Mouse (Mus musculus) heart, embryonic 12.5 days (tissue): ENCODE results near the gene Col19a1. TPM values are rescaled to one million over a fixed set of nuclear protein-coding genes. Genes with fewer than 3 reads are reported as not detected.
"Not testable (repeated sequence)": the region's sequence is repeated elsewhere in the genome, so short reads cannot be mapped to it uniquely, and the experiment has no call there.

Source experiments
- ATAC-seq: fragments of 200-750 bp; cut with Nextera tagmentation; 2 replicates; pipeline ENCODE4 v1.8.0; 2017; ENCODE audit warnings: moderate TSS enrichment, moderate library complexity; ENCODE audit not compliant: insufficient number of reproducible peaks, low FRiP score
- H3K27ac ChIP-seq: fragments of 300-500 bp; sonication (generic); 2 replicates; pipeline ENCODE4 v1.5.1; 2016; ENCODE audit warnings: mild to moderate bottlenecking, moderate library complexity; ENCODE audit not compliant: poor library complexity, severe bottlenecking
- H3K27me3 ChIP-seq: fragments of 300-500 bp; sonication (generic); replicated peaks from 2 replicates; pipeline ENCODE4 v1.6.1; 2016; ENCODE audit warnings: mild to moderate bottlenecking, moderate library complexity
- H3K36me3 ChIP-seq: fragments of 300-500 bp; sonication (generic); 2 replicates; pipeline ENCODE4 v1.6.1; 2016; ENCODE audit warnings: mild to moderate bottlenecking, moderate library complexity
- H3K4me1 ChIP-seq: fragments of 300-500 bp; sonication (generic); replicated peaks from 2 replicates; pipeline ENCODE4 v1.6.1; 2016; ENCODE audit warnings: mild to moderate bottlenecking
- H3K4me2 ChIP-seq: fragments of 300-500 bp; sonication (generic); 2 replicates; pipeline ENCODE4 v1.6.1; 2016; ENCODE audit warnings: mild to moderate bottlenecking, moderate library complexity
- H3K4me3 ChIP-seq: fragments of 300-500 bp; sonication (generic); 2 replicates; pipeline ENCODE4 v1.5.1; 2016; ENCODE audit warnings: mild to moderate bottlenecking
- H3K9ac ChIP-seq: fragments of 300-500 bp; sonication (generic); 2 replicates; pipeline ENCODE4 v1.6.1; 2016; ENCODE audit warnings: mild to moderate bottlenecking, moderate library complexity
- H3K9me3 ChIP-seq: fragments of 300-500 bp; sonication (generic); replicated peaks from 2 replicates; pipeline ENCODE4 v1.6.1; 2016; ENCODE audit warnings: mild to moderate bottlenecking, moderate library complexity
- WGBS: fragments of 180-500 bp; shearing (Covaris S2); methylation state at CpG from one replicate; pipeline ENCODE4 v1.1.7; 2016; 5-methylcytosine and 5-hydroxymethylcytosine counted together
- polyA plus RNA-seq: library from polyadenylated mRNA; unstranded; fragments of >200 nt; fragmentation: Nextera tagmentation; extraction: Ambion mirVana; gene quantifications from 2 replicates; pipeline ENCODE4 v1.2.1, GENCODE M21; 2016

Gene Col19a1
- 0.08 and 0.14 TPM in 2 replicates for polyA plus RNA-seq

- Histone ChIP-seq H3K4me3 (peak within 1 kb of the TSS; percentile 58), H3K9ac (peak within 1 kb of the TSS; percentile 58), H3K27me3 (peaks cover 44% of the 10 kb centered on the region), H3K27ac (no peak within 1 kb of the TSS), H3K36me3 (no peaks in the 10 kb centered on the region), H3K4me1 (0 out of 2 replicates have a peak, but pooled peaks cover 6% of the 10 kb centered on the region), H3K4me2 (peak within 1 kb of the TSS; percentile 95), H3K9me3 (no peaks in the 10 kb centered on the region)
- ATAC-seq, result 0 out of 2 replicates have a peak, but pooled peaks have one; percentile 45
- 1% methylated on average over 22 of the region's 22 CpGs for WGBS
Observed at GRCm38 (mm10) chr1:24587141-24587541, at the start of gene Col19a1. Gene Col19a1, minus strand, starts transcription at chr1:24587472.

- H3K4me2 ChIP-seq, result peak overlapping the region; percentile 48
- H3K9me3 ChIP-seq, result no peaks in the 10 kb centered on the region
- H3K27me3 ChIP-seq, result no peaks in the 10 kb centered on the region
- no peaks in the 10 kb centered on the region for H3K4me1 ChIP-seq
- ATAC-seq, result no peak
- H3K4me3 ChIP-seq, result no peak overlapping the region
- H3K9ac ChIP-seq, result no peak overlapping the region
- no peaks in the 10 kb centered on the region for H3K36me3 ChIP-seq
- WGBS, result 31% methylated on average over 14 of the region's 14 CpGs
- no peak overlapping the region for H3K27ac ChIP-seq
Observed at GRCm38 (mm10) chr1:24633553-24634132, 46.4 kb upstream of the Col19a1 start.

GRCm38 (mm10) chr1:24612556-24612955, 25.3 kb upstream of the Col19a1 start:
- not testable (repeated sequence) for H3K4me1 ChIP-seq, H3K4me3 ChIP-seq, ATAC-seq, H3K27me3 ChIP-seq, H3K27ac ChIP-seq, H3K36me3 ChIP-seq, H3K4me2 ChIP-seq, H3K9ac ChIP-seq, H3K9me3 ChIP-seq
- WGBS, result 0% methylated on average over 2 of the region's 2 CpGs

GRCm38 (mm10) chr1:24595096-24595495, 7.8 kb upstream of the Col19a1 start:
- no peak overlapping the region for H3K4me3 ChIP-seq
- WGBS, result 88% methylated on average over 19 of the region's 19 CpGs
- H3K27me3 ChIP-seq, result no peaks in the 10 kb centered on the region
- no peak overlapping the region for H3K4me2 ChIP-seq
- 0 out of 2 replicates have a peak, but pooled peaks have one; percentile 39 for ATAC-seq
- H3K27ac ChIP-seq, result no peak overlapping the region
- no peaks in the 10 kb centered on the region for H3K36me3 ChIP-seq
- peaks cover 9% of the 10 kb centered on the region for H3K9me3 ChIP-seq
- H3K4me1 ChIP-seq, result no peaks in the 10 kb centered on the region
- H3K9ac ChIP-seq, result no peak overlapping the region

- H3K4me3 ChIP-seq, result peak overlapping the region; percentile 58
- no peak overlapping the region for H3K27ac ChIP-seq
- H3K9ac ChIP-seq, result peak overlapping the region; percentile 58
- ATAC-seq, result peak; percentile 57; the same call in 1 of the 2 replicates
- WGBS, result 1% methylated on average over 72 of the region's 72 CpGs
- H3K36me3 ChIP-seq, result no peaks in the 10 kb centered on the region
- peaks cover 44% of the 10 kb centered on the region for H3K27me3 ChIP-seq
- no peaks in the 10 kb centered on the region for H3K9me3 ChIP-seq
- 0 out of 2 replicates have a peak, but pooled peaks cover 6% of the 10 kb centered on the region for H3K4me1 ChIP-seq
- H3K4me2 ChIP-seq, result peak overlapping the region; percentile 95
Observed at GRCm38 (mm10) chr1:24586370-24587140, 717 bp downstream of the Col19a1 start.

- no peak overlapping the region for H3K4me2 ChIP-seq
- H3K27ac ChIP-seq, result no peak overlapping the region
- no peaks in the 10 kb centered on the region for H3K4me1 ChIP-seq
- H3K9me3 ChIP-seq, result no peaks in the 10 kb centered on the region
- H3K27me3 ChIP-seq, result no peaks in the 10 kb centered on the region
- H3K36me3 ChIP-seq, result no peaks in the 10 kb centered on the region
- no peak for ATAC-seq
- no peak overlapping the region for H3K4me3 ChIP-seq
- H3K9ac ChIP-seq, result no peak overlapping the region
- 40% methylated on average over 8 of the region's 8 CpGs for WGBS
Observed at GRCm38 (mm10) chr1:24572602-24573001, 14.7 kb downstream of the Col19a1 start.

GRCm38 (mm10) chr1:24564113-24564512, 23.2 kb downstream of the Col19a1 start:
- H3K4me2 ChIP-seq, result no peak overlapping the region
- 43% methylated on average over 2 of the region's 2 CpGs for WGBS
- no peaks in the 10 kb centered on the region for H3K36me3 ChIP-seq
- no peaks in the 10 kb centered on the region for H3K4me1 ChIP-seq
- ATAC-seq, result no peak
- no peak overlapping the region for H3K4me3 ChIP-seq
- no peaks in the 10 kb centered on the region for H3K9me3 ChIP-seq
- no peaks in the 10 kb centered on the region for H3K27me3 ChIP-seq
- H3K9ac ChIP-seq, result no peak overlapping the region
- H3K27ac ChIP-seq, result no peak overlapping the region

GRCm38 (mm10) chr1:24558005-24558404, 29.3 kb downstream of the Col19a1 start:
- no peak for ATAC-seq
- Histone ChIP-seq H3K4me1 (no peaks in the 10 kb centered on the region), H3K4me2 (no peak overlapping the region), H3K9ac (no peak overlapping the region), H3K4me3 (no peak overlapping the region), H3K9me3 (no peaks in the 10 kb centered on the region), H3K36me3 (no peaks in the 10 kb centered on the region), H3K27ac (no peak overlapping the region), H3K27me3 (no peaks in the 10 kb centered on the region)
- WGBS, result 56% methylated on average over 10 of the region's 10 CpGs

- no peak overlapping the region for H3K4me3 ChIP-seq
- no peaks in the 10 kb centered on the region for H3K9me3 ChIP-seq
- no peaks in the 10 kb centered on the region for H3K27me3 ChIP-seq
- no peak overlapping the region for H3K27ac ChIP-seq
- H3K36me3 ChIP-seq, result no peaks in the 10 kb centered on the region
- 18% methylated on average over 4 of the region's 4 CpGs for WGBS
- peak overlapping the region; percentile 23; the same call in 1 of the 2 replicates for H3K4me2 ChIP-seq
- no peak for ATAC-seq
- H3K4me1 ChIP-seq, result no peaks in the 10 kb centered on the region
- no peak overlapping the region for H3K9ac ChIP-seq
Observed at GRCm38 (mm10) chr1:24553462-24553861, 33.8 kb downstream of the Col19a1 start.

- no peak overlapping the region for H3K27ac ChIP-seq
- H3K9me3 ChIP-seq, result no peaks in the 10 kb centered on the region
- no peaks in the 10 kb centered on the region for H3K27me3 ChIP-seq
- no peaks in the 10 kb centered on the region for H3K4me1 ChIP-seq
- H3K4me2 ChIP-seq, result no peak overlapping the region
- H3K9ac ChIP-seq, result no peak overlapping the region
- no peak for ATAC-seq
- H3K4me3 ChIP-seq, result no peak overlapping the region
- WGBS, result 58% methylated on average over 18 of the region's 18 CpGs
- no peaks in the 10 kb centered on the region for H3K36me3 ChIP-seq
Observed at GRCm38 (mm10) chr1:24550560-24551280, 36.6 kb downstream of the Col19a1 start.

- Histone ChIP-seq H3K4me3 (no peak overlapping the region), H3K36me3 (no peaks in the 10 kb centered on the region), H3K9me3 (no peaks in the 10 kb centered on the region), H3K4me1 (no peaks in the 10 kb centered on the region), H3K9ac (no peak overlapping the region), H3K4me2 (no peak overlapping the region), H3K27me3 (no peaks in the 10 kb centered on the region), H3K27ac (no peak overlapping the region)
- WGBS, result 42% methylated on average over 10 of the region's 10 CpGs
- no peak for ATAC-seq
Observed at GRCm38 (mm10) chr1:24550031-24550430, 37.2 kb downstream of the Col19a1 start.
